Mouse (Mus musculus) hindbrain, embryonic 14.5 days (tissue): ENCODE results near the gene Rgs12. TPM values are rescaled to one million over a fixed set of nuclear protein-coding genes. Genes with fewer than 3 reads are reported as not detected.

Source experiments
- ATAC-seq: fragments of 200-750 bp; cut with Nextera tagmentation; 2 replicates; pipeline ENCODE4 v1.8.0; 2017; ENCODE audit warnings: moderate number of reproducible peaks, mild to moderate bottlenecking, moderate TSS enrichment, moderate library complexity; ENCODE audit not compliant: low FRiP score
- DNase-seq: peaks from one replicate; pipeline ENCODE4 v3.0.0-alpha.2; 2015; ENCODE audit warnings: low spot score
- H3K27ac ChIP-seq: fragments of 300-500 bp; sonication (generic); 2 replicates; pipeline ENCODE4 v1.5.1; 2014; ENCODE audit warnings: mild to moderate bottlenecking, moderate library complexity
- H3K27me3 ChIP-seq: fragments of 300-500 bp; sonication (generic); 2 replicates; pipeline ENCODE4 v1.6.1; 2014; ENCODE audit warnings: mild to moderate bottlenecking, low read length, mixed read lengths; ENCODE audit not compliant: control insufficient read depth, insufficient read depth
- H3K36me3 ChIP-seq: fragments of 300-500 bp; sonication (generic); replicated peaks from 2 replicates; pipeline ENCODE4 v1.6.1; 2014; ENCODE audit not compliant: control insufficient read depth, insufficient read depth
- H3K4me1 ChIP-seq: fragments of 300-500 bp; sonication (generic); replicated peaks from 2 replicates; pipeline ENCODE4 v1.6.1; 2014; ENCODE audit warnings: antibody characterized with exemption, low read length, mixed read lengths; ENCODE audit not compliant: control insufficient read depth, insufficient read depth
- H3K4me2 ChIP-seq: fragments of 300-500 bp; sonication (generic); replicated peaks from 2 replicates; pipeline ENCODE4 v1.6.1; 2014; ENCODE audit warnings: mild to moderate bottlenecking, moderate library complexity
- H3K4me3 ChIP-seq: fragments of 300-500 bp; sonication (generic); replicated peaks from 2 replicates; pipeline ENCODE4 v1.5.1; 2014; ENCODE audit warnings: mild to moderate bottlenecking, low read length
- H3K9ac ChIP-seq: fragments of 300-500 bp; sonication (generic); 2 replicates; pipeline ENCODE4 v1.6.1; 2014
- H3K9me3 ChIP-seq: fragments of 300-500 bp; sonication (generic); 2 replicates; pipeline ENCODE4 v1.6.1; 2016; ENCODE audit warnings: low read length; ENCODE audit not compliant: control insufficient read depth
- WGBS: fragments of 180-500 bp; shearing (Covaris S2); extraction: QIAGEN DNeasy Blood & Tissue Kit; methylation state at CpG from one replicate; pipeline ENCODE4 v1.1.7; 2014; 5-methylcytosine and 5-hydroxymethylcytosine counted together
- polyA plus RNA-seq: library from polyadenylated mRNA; unstranded; fragments of >200 nt; fragmentation: Nextera tagmentation; extraction: Ambion mirVana; gene quantifications from 2 replicates; pipeline ENCODE4 v1.2.1, GENCODE M21; 2014

Gene Rgs12
- polyA plus RNA-seq, 1 experiment from 2014 or later: 36.5 TPM

DNA sequence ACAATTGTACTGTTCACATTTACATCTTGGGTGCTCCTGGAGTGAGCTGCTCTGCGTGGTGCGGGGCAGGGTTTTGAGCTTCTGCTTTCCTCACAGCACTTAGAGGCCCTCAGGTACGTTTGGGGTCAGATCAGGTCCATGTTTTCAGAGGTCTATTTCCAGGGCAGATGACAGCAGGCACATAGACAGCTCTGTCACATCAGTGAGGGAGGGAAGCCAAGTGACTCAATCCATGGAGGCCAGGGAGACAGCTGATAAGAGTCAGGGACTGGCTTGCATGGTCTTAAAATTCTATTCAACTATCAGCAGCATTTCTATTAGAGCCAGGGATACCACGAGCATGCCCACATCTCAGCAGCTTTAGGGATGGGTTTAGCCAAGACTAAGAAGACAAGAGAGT lies 59.9 kb downstream of the Rgs12 start:
- Histone ChIP-seq H3K9me3 (no peaks in the 10 kb centered on the region), H3K4me3 (no peak overlapping the region), H3K27ac (no peak overlapping the region), H3K4me1 (peaks cover 10% of the 10 kb centered on the region), H3K4me2 (no peak overlapping the region), H3K9ac (no peak overlapping the region), H3K27me3 (no peaks in the 10 kb centered on the region), H3K36me3 (0 out of 2 replicates have a peak, but pooled peaks cover 10% of the 10 kb centered on the region)
- DNase-seq (no peak), ATAC-seq (no peak)
- WGBS: 97% methylated on average over 4 of the region's 4 CpGs

DNA sequence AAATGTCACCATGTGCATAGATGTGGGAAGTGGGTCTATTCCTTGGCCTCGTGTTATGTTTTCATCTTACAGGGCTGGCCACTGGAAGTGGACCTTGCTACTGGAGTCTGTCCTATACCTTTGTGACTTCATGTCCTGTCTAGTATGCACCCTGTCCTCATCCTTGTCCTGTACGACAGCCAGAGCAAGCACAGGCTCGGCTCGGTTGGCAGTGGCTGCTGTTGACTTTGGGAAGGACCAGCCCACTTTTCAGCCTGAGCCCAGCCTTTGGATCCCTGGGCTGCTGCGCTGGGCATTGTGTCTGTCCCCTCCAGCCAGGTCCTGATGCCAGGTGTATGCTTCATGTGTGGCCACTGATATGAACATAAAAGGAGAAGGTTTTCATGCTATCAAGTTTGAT lies 61.4 kb downstream of the Rgs12 start:
- Histone ChIP-seq H3K4me1 (peaks cover 16% of the 10 kb centered on the region), H3K9ac (no peak overlapping the region), H3K4me3 (no peak overlapping the region), H3K27me3 (no peaks in the 10 kb centered on the region), H3K9me3 (no peaks in the 10 kb centered on the region), H3K27ac (no peak overlapping the region), H3K36me3 (0 out of 2 replicates have a peak, but pooled peaks cover 11% of the 10 kb centered on the region), H3K4me2 (no peak overlapping the region)
- ATAC-seq: no peak
- 79% methylated on average over 5 of the region's 5 CpGs for WGBS
- no peak for DNase-seq

DNA sequence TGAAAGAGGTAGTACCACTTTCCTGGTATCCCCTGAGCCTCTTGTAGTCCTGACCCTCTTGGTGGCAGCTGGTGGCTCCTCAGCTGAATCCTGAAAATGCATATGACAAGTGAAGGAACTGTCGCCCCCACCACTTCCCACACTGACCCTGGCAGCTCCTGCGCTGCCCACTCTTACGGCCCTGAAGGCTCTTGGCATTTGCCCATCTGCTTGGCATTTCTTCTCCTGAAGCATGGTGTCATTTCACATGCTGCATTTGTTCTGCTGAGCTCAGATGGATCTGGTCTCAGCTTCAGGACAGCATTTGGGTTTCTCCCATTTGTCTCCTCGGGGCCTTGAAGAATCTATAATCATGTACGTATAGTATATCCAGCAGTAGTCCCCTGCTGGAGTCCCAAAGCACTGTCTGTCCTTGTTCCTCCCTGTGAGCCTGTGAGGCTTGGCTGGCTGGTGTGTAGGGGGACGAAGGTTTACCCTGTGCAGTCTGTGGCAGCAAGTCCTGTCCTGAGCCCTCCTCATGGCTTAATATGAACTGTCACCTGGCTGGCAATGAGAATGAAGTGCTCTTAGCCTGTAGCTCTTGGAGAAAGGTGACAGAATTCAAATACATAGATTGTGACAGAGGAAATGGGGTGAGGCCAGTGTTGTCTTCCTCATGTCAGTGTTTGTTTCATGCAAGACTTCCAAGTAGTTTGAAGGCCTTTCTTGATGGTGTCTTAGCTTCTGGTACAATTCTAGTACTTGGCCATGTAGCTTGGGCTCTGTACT lies 62.1 kb downstream of the Rgs12 start:
- no peak for ATAC-seq
- no peaks in the 10 kb centered on the region for H3K9me3 ChIP-seq
- 85% methylated on average over 6 of the region's 6 CpGs for WGBS
- DNase-seq: no peak
- no peak overlapping the region for H3K4me3 ChIP-seq
- no peak overlapping the region for H3K27ac ChIP-seq
- no peak overlapping the region for H3K9ac ChIP-seq
- H3K4me2 ChIP-seq: no peak overlapping the region
- H3K27me3 ChIP-seq: no peaks in the 10 kb centered on the region
- peaks cover 16% of the 10 kb centered on the region for H3K4me1 ChIP-seq
- H3K36me3 ChIP-seq: 0 out of 2 replicates have a peak, but pooled peaks cover 10% of the 10 kb centered on the region

DNA sequence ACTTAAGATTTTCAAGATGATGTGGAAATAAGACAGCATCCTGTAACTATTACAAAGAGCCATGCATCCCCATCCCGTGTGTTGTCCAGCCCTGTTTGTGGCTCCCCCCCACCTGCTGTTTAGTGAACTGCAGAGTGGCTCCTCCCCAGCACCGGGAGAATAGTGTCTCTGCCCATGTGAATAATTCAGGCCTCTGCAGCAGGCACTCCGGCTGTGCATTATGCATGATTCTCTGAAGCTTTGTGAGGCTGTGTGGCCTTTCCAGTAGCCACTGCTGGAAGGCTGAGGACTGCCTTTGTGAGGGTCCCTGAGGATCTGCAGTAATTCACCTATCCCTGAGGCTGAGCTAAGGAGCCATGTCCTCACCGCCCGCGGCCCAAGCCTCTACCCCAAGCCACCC lies 64.8 kb downstream of the Rgs12 start:
- no peak overlapping the region for H3K4me3 ChIP-seq
- ATAC-seq (peak; percentile 53), DNase-seq (no peak)
- H3K36me3 ChIP-seq: 0 out of 2 replicates have a peak, but pooled peaks cover 10% of the 10 kb centered on the region
- no peaks in the 10 kb centered on the region for H3K9me3 ChIP-seq
- no peak overlapping the region for H3K4me2 ChIP-seq
- peak overlapping the region; percentile 65; the same call in 1 of the 2 replicates for H3K27ac ChIP-seq
- 27% methylated on average over 6 of the region's 6 CpGs for WGBS
- H3K9ac ChIP-seq: no peak overlapping the region
- no peaks in the 10 kb centered on the region for H3K27me3 ChIP-seq
- H3K4me1 ChIP-seq: peaks cover 16% of the 10 kb centered on the region

DNA sequence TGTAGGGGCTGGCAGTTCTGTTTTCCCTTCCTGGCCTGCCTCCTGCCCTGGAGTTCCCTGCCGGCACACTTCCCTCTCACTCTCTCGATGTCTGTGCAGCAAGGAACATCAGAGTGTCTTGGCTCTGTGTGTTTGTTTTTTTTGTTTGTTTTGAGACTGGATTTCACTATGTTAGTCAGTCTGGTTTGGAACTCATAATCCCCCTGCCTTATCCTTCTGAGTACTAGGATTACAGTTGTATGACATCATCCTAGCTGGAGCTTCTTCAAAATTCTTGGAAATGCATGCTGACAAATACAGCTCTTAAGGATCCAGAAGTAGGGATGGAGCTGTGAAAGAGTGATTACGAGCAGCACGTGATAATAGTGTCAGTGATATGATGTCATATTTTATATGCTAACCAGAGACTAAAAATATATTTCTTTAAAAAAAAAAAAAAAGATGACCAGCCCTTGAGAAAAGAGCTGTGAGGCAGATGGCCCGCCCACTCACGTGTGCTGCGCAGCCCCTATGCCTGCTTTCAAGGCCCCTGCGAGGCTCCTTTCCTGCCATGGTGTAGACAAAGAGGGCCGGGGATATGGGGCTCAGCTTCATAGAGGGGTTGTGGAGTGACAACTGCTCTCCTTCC lies 70.5 kb downstream of the Rgs12 start:
- ATAC-seq (no peak), DNase-seq (no peak)
- 80% methylated on average over 9 of the region's 9 CpGs for WGBS
- H3K9ac ChIP-seq: no peak overlapping the region
- H3K4me1 ChIP-seq: no peaks in the 10 kb centered on the region; the same call in 1 of the 2 replicates
- H3K27ac ChIP-seq: peak overlapping the region; percentile 54; the same call in 1 of the 2 replicates
- no peak overlapping the region for H3K4me3 ChIP-seq
- no peaks in the 10 kb centered on the region for H3K9me3 ChIP-seq
- no peaks in the 10 kb centered on the region for H3K27me3 ChIP-seq
- no peak overlapping the region for H3K4me2 ChIP-seq
- H3K36me3 ChIP-seq: peaks cover 34% of the 10 kb centered on the region

DNA sequence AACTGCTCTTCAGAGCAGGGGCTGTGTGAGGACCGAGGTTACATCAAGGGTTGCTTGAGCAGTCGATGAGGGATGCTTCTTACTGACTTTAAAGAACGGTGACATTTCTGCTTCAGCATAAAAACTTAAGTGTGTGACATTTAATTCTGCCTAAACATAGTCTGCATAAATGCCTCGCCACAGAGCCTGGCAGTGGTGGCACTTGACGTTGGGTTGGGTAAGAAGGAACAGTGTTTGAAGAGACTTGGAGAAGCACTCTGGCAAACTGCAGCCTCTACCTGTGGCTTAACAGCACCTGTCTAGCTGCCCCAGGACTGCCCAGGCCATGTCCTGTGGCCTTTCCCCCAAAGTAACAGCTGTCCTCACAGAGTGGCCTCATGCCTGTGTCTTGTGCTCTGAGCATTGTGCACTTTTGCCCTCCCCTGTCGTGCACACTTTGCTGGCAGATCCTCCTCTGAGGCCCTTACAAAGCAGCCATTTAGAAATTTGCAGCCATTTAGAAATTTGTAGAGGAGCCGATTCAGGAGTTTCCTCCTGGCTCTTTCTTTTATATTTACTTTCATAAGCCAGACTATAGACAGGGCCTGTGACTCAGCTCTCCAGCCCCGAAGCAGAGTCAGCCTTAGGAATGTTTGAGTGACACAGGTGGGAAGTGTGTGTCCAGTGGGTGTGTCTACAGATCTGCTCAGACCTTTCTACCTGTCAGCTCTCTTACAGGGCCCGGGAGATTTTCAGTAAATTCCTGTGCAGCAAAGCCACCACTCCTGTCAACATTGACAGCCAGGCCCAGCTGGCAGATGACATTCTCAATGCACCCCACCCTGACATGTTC lies 71.4 kb downstream of the Rgs12 start:
- Histone ChIP-seq H3K36me3 (peaks cover 32% of the 10 kb centered on the region), H3K27me3 (no peaks in the 10 kb centered on the region), H3K4me3 (no peak overlapping the region), H3K9ac (no peak overlapping the region), H3K4me1 (no peaks in the 10 kb centered on the region; the same call in 1 of the 2 replicates), H3K9me3 (no peaks in the 10 kb centered on the region), H3K27ac (peak overlapping the region; percentile 54; the same call in 1 of the 2 replicates), H3K4me2 (no peak overlapping the region)
- DNase-seq: no peak
- WGBS: 83% methylated on average over 9 of the region's 9 CpGs
- no peak for ATAC-seq

DNA sequence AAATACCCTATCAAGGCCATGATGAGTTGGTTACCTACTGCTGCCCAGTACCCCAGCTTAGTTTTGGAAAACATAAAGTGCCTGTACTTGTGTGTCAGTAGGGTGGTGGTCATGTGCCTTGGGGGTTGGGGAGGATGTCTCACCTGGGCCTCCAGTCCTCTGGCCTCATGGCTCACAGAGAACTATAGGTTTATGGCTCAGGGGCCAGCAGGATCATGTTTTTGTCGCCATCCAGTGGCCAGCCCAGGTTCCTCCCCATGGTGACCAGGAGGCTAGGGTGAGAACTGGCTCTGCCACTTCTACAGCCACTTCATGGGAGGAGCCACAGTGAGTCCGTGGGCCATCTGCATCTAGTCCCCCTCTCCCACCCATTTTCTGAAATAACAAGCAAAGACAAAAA lies 75.7 kb downstream of the Rgs12 start:
- Histone ChIP-seq H3K9me3 (no peaks in the 10 kb centered on the region), H3K36me3 (peaks cover 73% of the 10 kb centered on the region)
- ATAC-seq: no peak

DNA sequence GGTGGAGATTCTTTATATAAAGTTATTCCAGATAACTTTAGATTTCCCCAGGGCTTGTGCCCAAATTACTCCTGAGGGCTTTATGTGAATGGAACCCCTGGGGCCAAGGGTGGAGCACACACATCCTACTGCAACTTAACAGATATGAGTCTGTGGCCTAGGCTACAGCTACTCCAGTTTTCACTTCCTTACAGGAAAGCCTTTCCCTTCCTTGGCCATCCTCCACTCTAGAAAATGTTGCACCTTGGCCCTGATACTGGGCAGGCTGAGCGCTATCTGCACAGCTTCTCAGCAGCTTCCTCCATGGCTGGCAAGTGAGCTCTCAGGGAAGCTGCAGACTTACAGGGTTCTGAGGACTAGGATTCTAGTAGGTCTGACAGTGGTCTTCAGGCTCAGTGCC lies 80.1 kb downstream of the Rgs12 start:
- ATAC-seq: no peak
- Histone ChIP-seq H3K4me1 (no peaks in the 10 kb centered on the region), H3K27me3 (no peaks in the 10 kb centered on the region), H3K9ac (no peak overlapping the region), H3K4me2 (no peak overlapping the region), H3K27ac (no peak overlapping the region), H3K9me3 (no peaks in the 10 kb centered on the region), H3K4me3 (no peak overlapping the region), H3K36me3 (peaks cover 77% of the 10 kb centered on the region)
- 91% methylated on average over 1 of the region's 1 CpGs for WGBS
- DNase-seq: no peak

More for the DNA sequence above, 75.7 kb downstream of the Rgs12 start:
- Histone ChIP-seq H3K4me1 (no peaks in the 10 kb centered on the region; the same call in 1 of the 2 replicates), H3K27ac (no peak overlapping the region), H3K9ac (no peak overlapping the region), H3K4me3 (no peak overlapping the region), H3K4me2 (no peak overlapping the region), H3K27me3 (no peaks in the 10 kb centered on the region)
- peak; percentile 40 for DNase-seq
- WGBS: 20% methylated on average over 2 of the region's 2 CpGs

DNA sequence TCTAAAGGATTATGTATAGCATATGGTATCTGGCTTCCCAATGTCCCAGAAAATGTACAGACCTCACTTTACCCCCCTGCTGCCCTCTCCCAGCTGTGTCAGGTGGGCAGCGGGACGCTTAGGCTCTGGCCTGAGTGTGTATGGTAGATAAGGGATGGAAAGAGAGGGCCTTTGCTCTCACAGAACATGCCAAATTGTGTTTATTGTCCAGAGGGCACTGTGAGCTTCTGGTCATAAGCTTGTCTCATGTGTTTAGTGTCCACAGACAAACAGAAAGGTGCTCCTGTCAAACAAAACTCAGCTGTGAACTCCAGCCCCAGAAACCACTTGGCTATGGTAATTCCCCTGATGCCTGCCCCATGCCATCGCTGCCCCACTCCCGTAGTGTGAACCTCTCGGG lies 80.5 kb downstream of the Rgs12 start:
- Histone ChIP-seq H3K9me3 (no peaks in the 10 kb centered on the region), H3K4me1 (no peaks in the 10 kb centered on the region), H3K36me3 (peaks cover 77% of the 10 kb centered on the region), H3K27me3 (no peaks in the 10 kb centered on the region), H3K27ac (no peak overlapping the region), H3K4me3 (no peak overlapping the region), H3K4me2 (no peak overlapping the region), H3K9ac (no peak overlapping the region)
- 85% methylated on average over 5 of the region's 5 CpGs for WGBS
- ATAC-seq: no peak
- no peak for DNase-seq
